Mouse (Mus musculus): ENCODE data around the gene 5530401A14Rik. TPM values are rescaled to one million over a fixed set of nuclear protein-coding genes. Genes with fewer than 3 reads are reported as not detected.

5530401A14Rik gene
- not detected in 2 replicates for polyA plus RNA-seq (2016; fragmentation: Nextera tagmentation; extraction: Ambion mirVana)

DNA sequence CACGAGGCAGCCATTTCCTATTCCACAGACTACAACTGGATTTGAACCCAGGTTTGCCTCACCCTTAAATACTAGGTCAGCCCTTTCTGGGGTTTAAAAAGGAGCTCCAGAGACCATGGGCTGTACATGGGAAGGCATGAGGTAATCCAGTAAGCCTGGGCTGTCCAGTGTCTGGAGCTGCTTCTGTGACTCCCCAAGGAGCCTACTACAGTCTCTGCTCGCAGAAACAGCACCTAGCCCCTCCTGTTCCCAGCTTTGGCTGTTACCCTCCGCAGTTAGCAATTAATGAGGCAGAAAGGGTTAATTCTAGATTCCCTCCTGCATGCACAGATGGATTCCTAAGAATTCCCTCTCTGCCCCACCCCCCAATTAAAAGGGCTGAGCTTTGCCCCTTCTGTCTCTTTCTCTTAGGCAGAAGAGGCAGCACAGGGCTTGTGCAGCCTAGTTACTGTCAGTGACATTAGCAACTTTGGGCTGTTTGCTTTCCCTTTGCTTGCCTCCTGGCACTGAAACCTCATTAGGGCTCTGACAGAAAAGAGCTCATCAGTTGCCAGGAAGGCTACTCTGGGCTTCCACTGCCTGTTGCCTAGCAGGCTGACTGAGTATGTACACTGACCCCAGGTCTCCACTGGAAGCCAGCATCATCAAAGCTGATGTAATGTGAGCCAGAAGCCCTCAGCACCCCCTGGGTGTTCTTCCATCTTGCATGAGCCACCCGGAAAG lies at the start of gene 5530401A14Rik:
5530401A14Rik (plus strand) TSS at position 424 of the 723 bp plus-strand sequence.
- 27% methylated on average over 4 of the region's 4 CpGs for WGBS
- peak; percentile 42 for DNase-seq (ENCODE audit: extremely low spot score, low spot score)
- Histone ChIP-seq H3K27ac (peak within 1 kb of the TSS; percentile 68), H3K36me3 (replicated peaks) (no peaks in the 10 kb centered on the region), H3K4me3 (no peak within 1 kb of the TSS), H3K27me3 (ENCODE audit: poor library complexity, severe bottlenecking) (no peaks in the 10 kb centered on the region), H3K9me3 (no peaks in the 10 kb centered on the region), H3K4me1 (peaks cover 42% of the 10 kb centered on the region)

- Histone ChIP-seq H3K27me3 (ENCODE audit: poor library complexity, severe bottlenecking) (no peaks in the 10 kb centered on the region), H3K36me3 (replicated peaks) (no peaks in the 10 kb centered on the region), H3K9me3 (no peaks in the 10 kb centered on the region), H3K4me1 (no peaks in the 10 kb centered on the region), H3K27ac (no peak overlapping the region), H3K4me3 (no peak overlapping the region)
- WGBS = 85% methylated on average over 1 of the region's 1 CpGs
- no peak for DNase-seq (ENCODE audit: extremely low spot score, low spot score)
These were observed 45.7 kb upstream of the 5530401A14Rik start for GRCm38 (mm10) chr11:81814816-81815215.

DNA sequence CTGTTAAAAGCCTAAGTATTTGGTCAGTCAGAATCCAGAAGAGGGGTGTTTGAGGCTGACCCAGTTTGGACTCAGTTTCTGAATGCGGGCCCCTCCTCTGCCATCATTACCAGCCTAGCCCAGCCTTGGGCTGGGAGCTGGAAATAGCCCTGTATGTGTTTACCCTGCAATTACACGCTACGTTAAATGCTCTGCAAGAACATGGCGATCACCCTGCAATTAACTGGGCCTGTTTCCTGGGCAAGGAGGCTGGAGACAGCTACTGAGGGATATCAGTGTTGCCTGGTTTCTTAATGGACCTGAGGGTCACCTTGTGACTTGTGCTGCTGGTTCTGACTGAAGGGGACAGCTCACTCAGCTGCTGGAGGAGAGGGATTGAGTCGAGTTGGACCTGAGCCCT lies 43.9 kb upstream of the 5530401A14Rik start:
- Histone ChIP-seq H3K27me3 (ENCODE audit: poor library complexity, severe bottlenecking) (no peaks in the 10 kb centered on the region), H3K4me1 (no peaks in the 10 kb centered on the region), H3K27ac (no peak overlapping the region), H3K4me3 (no peak overlapping the region), H3K9me3 (no peaks in the 10 kb centered on the region), H3K36me3 (replicated peaks) (no peaks in the 10 kb centered on the region)
- 56% methylated on average over 5 of the region's 5 CpGs for WGBS
- DNase-seq (ENCODE audit: extremely low spot score, low spot score) = no peak

GRCm38 (mm10) chr11:81832381-81832780 lies 28.1 kb upstream of the 5530401A14Rik start:
- 69% methylated on average over 1 of the region's 1 CpGs for WGBS
- no peaks in the 10 kb centered on the region for H3K27me3 ChIP-seq (ENCODE audit: poor library complexity, severe bottlenecking)
- 0 out of 2 replicates have a peak, but pooled peaks cover 5% of the 10 kb centered on the region for H3K4me1 ChIP-seq
- no peak for DNase-seq (ENCODE audit: extremely low spot score, low spot score)
- no peaks in the 10 kb centered on the region for H3K36me3 ChIP-seq (replicated peaks)
- H3K27ac ChIP-seq = no peak overlapping the region
- no peak overlapping the region for H3K4me3 ChIP-seq
- H3K9me3 ChIP-seq = no peaks in the 10 kb centered on the region

GRCm38 (mm10) chr11:81838426-81838825 lies 22.0 kb upstream of the 5530401A14Rik start:
- no peak for DNase-seq (ENCODE audit: extremely low spot score, low spot score)
- H3K27ac ChIP-seq = no peak overlapping the region
- H3K27me3 ChIP-seq (ENCODE audit: poor library complexity, severe bottlenecking) = no peaks in the 10 kb centered on the region
- H3K9me3 ChIP-seq = no peaks in the 10 kb centered on the region
- H3K4me1 ChIP-seq = peaks cover 6% of the 10 kb centered on the region; the same call in 1 of the 2 replicates
- H3K36me3 ChIP-seq (replicated peaks) = no peaks in the 10 kb centered on the region
- no peak overlapping the region for H3K4me3 ChIP-seq
- 50% methylated on average over 4 of the region's 4 CpGs for WGBS

- WGBS = 79% methylated on average over 2 of the region's 2 CpGs
- no peak for DNase-seq (ENCODE audit: extremely low spot score, low spot score)
These were observed 19.5 kb upstream of the 5530401A14Rik start for GRCm38 (mm10) chr11:81841001-81841400.

GRCm38 (mm10) chr11:81845010-81845685 lies 15.3 kb upstream of the 5530401A14Rik start:
- Histone ChIP-seq H3K9me3 (no peaks in the 10 kb centered on the region), H3K27me3 (ENCODE audit: poor library complexity, severe bottlenecking) (no peaks in the 10 kb centered on the region), H3K4me3 (no peak overlapping the region), H3K36me3 (replicated peaks) (no peaks in the 10 kb centered on the region), H3K27ac (no peak overlapping the region), H3K4me1 (no peaks in the 10 kb centered on the region)
- DNase-seq (ENCODE audit: extremely low spot score, low spot score) = no peak
- 79% methylated on average over 5 of the region's 5 CpGs for WGBS

More at GRCm38 (mm10) chr11:81841001-81841400, 19.5 kb upstream of the 5530401A14Rik start:
- Histone ChIP-seq H3K27me3 (ENCODE audit: poor library complexity, severe bottlenecking) (no peaks in the 10 kb centered on the region), H3K27ac (no peak overlapping the region), H3K36me3 (replicated peaks) (no peaks in the 10 kb centered on the region), H3K9me3 (no peaks in the 10 kb centered on the region), H3K4me1 (peaks cover 6% of the 10 kb centered on the region; the same call in 1 of the 2 replicates), H3K4me3 (no peak overlapping the region)

GRCm38 (mm10) chr11:81845686-81846036 lies 14.8 kb upstream of the 5530401A14Rik start:
- peaks cover 4% of the 10 kb centered on the region for H3K4me1 ChIP-seq
- WGBS = 79% methylated on average over 3 of the region's 3 CpGs
- DNase-seq (ENCODE audit: extremely low spot score, low spot score) = no peak
- H3K27me3 ChIP-seq (ENCODE audit: poor library complexity, severe bottlenecking) = no peaks in the 10 kb centered on the region
- no peaks in the 10 kb centered on the region for H3K36me3 ChIP-seq (replicated peaks)
- no peaks in the 10 kb centered on the region for H3K9me3 ChIP-seq
- H3K27ac ChIP-seq = no peak overlapping the region
- no peak overlapping the region for H3K4me3 ChIP-seq

- no peak overlapping the region for H3K27ac ChIP-seq
- 68% methylated on average over 1 of the region's 1 CpGs for WGBS
- peaks cover 8% of the 10 kb centered on the region for H3K4me1 ChIP-seq
- H3K27me3 ChIP-seq (ENCODE audit: poor library complexity, severe bottlenecking) = no peaks in the 10 kb centered on the region
- DNase-seq (ENCODE audit: extremely low spot score, low spot score) = no peak
- H3K4me3 ChIP-seq = no peak overlapping the region
- H3K9me3 ChIP-seq = no peaks in the 10 kb centered on the region
- no peaks in the 10 kb centered on the region for H3K36me3 ChIP-seq (replicated peaks)
These were observed 12.5 kb upstream of the 5530401A14Rik start for GRCm38 (mm10) chr11:81847773-81848490.

DNA sequence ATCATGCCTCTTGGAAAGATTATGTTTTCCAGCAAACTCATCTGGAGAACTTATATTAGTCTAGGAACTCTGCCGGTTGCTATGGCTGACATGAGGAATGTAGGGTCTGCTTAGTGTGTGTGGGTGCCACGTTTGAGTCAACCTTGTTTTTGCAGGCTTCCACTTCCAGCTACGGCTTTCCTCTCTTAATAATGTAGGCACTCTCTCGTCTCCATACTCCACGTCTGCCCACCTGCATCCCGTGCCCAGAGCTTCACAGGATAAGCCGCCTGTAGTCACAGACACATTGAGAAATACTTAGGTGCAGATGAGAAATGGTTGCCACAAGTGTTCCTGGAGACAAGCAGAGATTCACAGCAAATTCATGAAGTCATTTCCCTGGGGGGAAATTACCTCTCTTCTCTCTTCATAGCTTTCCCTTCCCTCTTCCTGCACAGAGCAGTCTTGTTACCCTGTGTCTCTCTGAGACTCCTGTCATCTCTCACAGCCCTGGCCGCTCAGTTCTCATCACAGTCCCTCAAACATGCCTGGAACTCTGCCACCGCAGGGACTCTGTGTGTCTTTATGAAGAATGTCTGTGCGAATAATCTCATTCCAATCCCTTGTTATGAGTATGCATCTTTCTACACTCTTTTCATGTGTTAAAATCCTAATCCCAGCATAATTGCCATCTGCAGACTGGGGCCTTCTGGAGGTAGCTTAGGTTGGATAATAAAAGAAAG lies 5.3 kb downstream of the 5530401A14Rik start:
- Histone ChIP-seq H3K4me3 (no peak overlapping the region), H3K36me3 (replicated peaks) (no peaks in the 10 kb centered on the region)

DNA sequence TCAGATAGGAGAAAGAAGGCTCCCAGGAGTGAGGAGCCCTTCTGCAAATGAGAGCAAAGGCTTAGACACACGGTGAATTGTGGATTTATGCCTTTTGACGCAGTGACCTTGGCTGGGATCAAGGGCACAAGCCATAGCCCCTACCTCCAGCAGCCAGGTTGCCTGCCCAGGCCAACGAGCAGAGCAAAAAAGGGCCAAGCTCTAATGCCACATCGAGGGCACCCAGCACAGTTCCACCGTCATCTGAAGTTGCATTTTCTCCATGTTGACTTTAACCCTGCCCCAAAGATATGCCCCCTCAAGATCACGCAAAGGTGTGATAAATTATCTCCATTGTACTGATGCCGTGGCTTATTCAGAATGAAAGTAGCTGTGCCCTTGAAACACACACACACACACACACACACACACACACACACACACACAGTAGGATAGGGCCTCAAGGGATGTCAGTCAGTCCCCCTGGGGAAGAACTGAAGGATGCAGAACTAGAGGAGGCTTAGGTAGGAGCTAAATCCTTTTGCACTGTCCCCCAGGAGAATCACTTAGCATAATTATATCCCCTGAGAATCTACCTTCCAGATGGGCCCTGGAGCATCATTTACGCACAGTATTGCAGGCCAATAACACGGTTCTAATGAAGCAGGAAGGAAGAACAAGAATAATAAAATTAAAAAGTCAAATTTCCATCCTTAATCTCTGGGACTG lies 11.2 kb downstream of the 5530401A14Rik start:
- H3K4me1 ChIP-seq = peaks cover 11% of the 10 kb centered on the region; the same call in 1 of the 2 replicates
- H3K27ac ChIP-seq = no peak overlapping the region
- H3K27me3 ChIP-seq (ENCODE audit: poor library complexity, severe bottlenecking) = no peaks in the 10 kb centered on the region
- no peaks in the 10 kb centered on the region for H3K36me3 ChIP-seq (replicated peaks)
- H3K4me3 ChIP-seq = no peak overlapping the region
- DNase-seq (ENCODE audit: extremely low spot score, low spot score) = no peak
- no peaks in the 10 kb centered on the region for H3K9me3 ChIP-seq
- WGBS = 74% methylated on average over 9 of the region's 9 CpGs

More for the DNA sequence above, 5.3 kb downstream of the 5530401A14Rik start:
- WGBS = 73% methylated on average over 10 of the region's 10 CpGs
- H3K4me1 ChIP-seq = peaks cover 38% of the 10 kb centered on the region
- no peaks in the 10 kb centered on the region for H3K9me3 ChIP-seq
- H3K27me3 ChIP-seq (ENCODE audit: poor library complexity, severe bottlenecking) = no peaks in the 10 kb centered on the region
- H3K27ac ChIP-seq = no peak overlapping the region
- DNase-seq (ENCODE audit: extremely low spot score, low spot score) = no peak

DNA sequence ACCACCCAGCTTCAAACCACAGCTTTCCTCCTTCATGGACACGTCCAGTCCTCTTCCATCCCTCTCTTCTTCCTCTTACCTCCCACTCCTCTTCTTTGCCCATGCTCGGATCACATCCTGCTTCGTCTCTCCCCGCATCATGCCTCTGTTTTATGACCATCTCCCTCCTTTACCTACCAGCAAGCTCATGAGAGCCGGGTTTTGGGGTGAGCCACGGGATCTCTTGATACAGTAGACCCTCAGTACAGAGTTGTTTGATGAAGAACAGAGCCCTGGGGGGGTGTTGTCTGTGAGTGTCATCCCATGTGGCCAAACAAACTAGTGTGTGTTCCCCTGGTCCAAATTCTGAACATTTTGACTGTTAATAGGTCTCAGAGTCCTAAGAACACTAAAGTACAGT lies 36.0 kb downstream of the 5530401A14Rik start:
- Histone ChIP-seq H3K4me3 (no peak overlapping the region), H3K4me1 (peaks cover 27% of the 10 kb centered on the region), H3K9me3 (no peaks in the 10 kb centered on the region), H3K27ac (no peak overlapping the region), H3K36me3 (replicated peaks) (no peaks in the 10 kb centered on the region), H3K27me3 (ENCODE audit: poor library complexity, severe bottlenecking) (peaks cover 35% of the 10 kb centered on the region)
- DNase-seq (ENCODE audit: extremely low spot score, low spot score) = no peak
- 86% methylated on average over 6 of the region's 6 CpGs for WGBS
